Mouse (Mus musculus): ENCODE measurements around the gene Rgl2. TPM values are rescaled to one million over a fixed set of nuclear protein-coding genes. Genes with fewer than 3 reads are reported as not detected.
"Not testable (repeated sequence)": the region's sequence is repeated elsewhere in the genome, so short reads cannot be mapped to it uniquely, and the experiment has no call there.

The Rgl2 gene
- total RNA-seq, 1 experiment from 2014 or later, result 71.4 TPM

GRCm38 (mm10) chr17:33938783-33939182 lies 9.4 kb downstream of the Rgl2 start:
- ATAC-seq (replicated peaks; ENCODE audit: insufficient number of reproducible peaks, low FRiP score, low TSS enrichment, poor library complexity, severe bottlenecking), result no peak

- peak; percentile 81 for ATAC-seq (replicated peaks; ENCODE audit: insufficient number of reproducible peaks, low FRiP score, low TSS enrichment, poor library complexity, severe bottlenecking)
Observed at GRCm38 (mm10) chr17:33940206-33940805, 11.0 kb downstream of the Rgl2 start, which contains the start of the genes Pfdn6 and Wdr46. TSS of gene Pfdn6 (minus strand) at chr17:33940343. TSS of gene Wdr46 (plus strand) at chr17:33940660.

- ATAC-seq (replicated peaks; ENCODE audit: insufficient number of reproducible peaks, low FRiP score, low TSS enrichment, poor library complexity, severe bottlenecking), result no peak
Observed at GRCm38 (mm10) chr17:33940981-33941380, 11.6 kb downstream of the Rgl2 start.

- no peak for ATAC-seq (replicated peaks; ENCODE audit: insufficient number of reproducible peaks, low FRiP score, low TSS enrichment, poor library complexity, severe bottlenecking)
Observed at GRCm38 (mm10) chr17:33941381-33941780, 12.0 kb downstream of the Rgl2 start.

- no peak for ATAC-seq (replicated peaks; ENCODE audit: insufficient number of reproducible peaks, low FRiP score, low TSS enrichment, poor library complexity, severe bottlenecking)
Observed at GRCm38 (mm10) chr17:33943454-33943853, 14.1 kb downstream of the Rgl2 start.

GRCm38 (mm10) chr17:33947430-33948089 lies 18.2 kb downstream of the Rgl2 start:
- no peak for ATAC-seq (replicated peaks; ENCODE audit: insufficient number of reproducible peaks, low FRiP score, low TSS enrichment, poor library complexity, severe bottlenecking)

GRCm38 (mm10) chr17:33948090-33948904 lies 19.0 kb downstream of the Rgl2 start:
- ATAC-seq (replicated peaks; ENCODE audit: insufficient number of reproducible peaks, low FRiP score, low TSS enrichment, poor library complexity, severe bottlenecking), result no peak

- ATAC-seq (replicated peaks; ENCODE audit: insufficient number of reproducible peaks, low FRiP score, low TSS enrichment, poor library complexity, severe bottlenecking), result no peak
Observed at GRCm38 (mm10) chr17:33948905-33949537, 19.7 kb downstream of the Rgl2 start.

- ATAC-seq (replicated peaks; ENCODE audit: insufficient number of reproducible peaks, low FRiP score, low TSS enrichment, poor library complexity, severe bottlenecking), result no peak
Observed at GRCm38 (mm10) chr17:33950131-33950625, 20.8 kb downstream of the Rgl2 start.

- ATAC-seq (replicated peaks; ENCODE audit: insufficient number of reproducible peaks, low FRiP score, low TSS enrichment, poor library complexity, severe bottlenecking), result peak; percentile 59
Observed at GRCm38 (mm10) chr17:33951021-33951946, 21.9 kb downstream of the Rgl2 start, which contains the start of gene B3galt4. TSS of gene B3galt4 (minus strand) at chr17:33951488.

- ATAC-seq (replicated peaks; ENCODE audit: insufficient number of reproducible peaks, low FRiP score, low TSS enrichment, poor library complexity, severe bottlenecking), result not testable (repeated sequence)
Observed at GRCm38 (mm10) chr17:33952015-33952414, 22.7 kb downstream of the Rgl2 start.

- ATAC-seq (replicated peaks; ENCODE audit: insufficient number of reproducible peaks, low FRiP score, low TSS enrichment, poor library complexity, severe bottlenecking), result no peak
Observed at GRCm38 (mm10) chr17:33952879-33953278, 23.5 kb downstream of the Rgl2 start.

- ATAC-seq (replicated peaks; ENCODE audit: insufficient number of reproducible peaks, low FRiP score, low TSS enrichment, poor library complexity, severe bottlenecking), result no peak
Observed at GRCm38 (mm10) chr17:33953310-33953709, 24.0 kb downstream of the Rgl2 start.

GRCm38 (mm10) chr17:33953961-33954565 lies 24.7 kb downstream of the Rgl2 start:
- ATAC-seq (replicated peaks; ENCODE audit: insufficient number of reproducible peaks, low FRiP score, low TSS enrichment, poor library complexity, severe bottlenecking), result no peak

- ATAC-seq (replicated peaks; ENCODE audit: insufficient number of reproducible peaks, low FRiP score, low TSS enrichment, poor library complexity, severe bottlenecking), result no peak; the same call in 1 of the 2 replicates
Observed at GRCm38 (mm10) chr17:33954646-33955554, 25.6 kb downstream of the Rgl2 start.

- peak; percentile 89 for ATAC-seq (replicated peaks; ENCODE audit: insufficient number of reproducible peaks, low FRiP score, low TSS enrichment, poor library complexity, severe bottlenecking)
Observed at GRCm38 (mm10) chr17:33955555-33956214, 26.3 kb downstream of the Rgl2 start, which contains the start of the genes Vps52 and Rps18. TSS of gene Vps52 (plus strand) at chr17:33955812. TSS of gene Rps18 (minus strand) at chr17:33956001.
